Mouse (Mus musculus): ENCODE results near the gene Hdac8. TPM values are rescaled to one million over a fixed set of nuclear protein-coding genes. Genes with fewer than 3 reads are reported as not detected.
A peak's percentile ranks its signal among the peaks of the same experiment; 100 is the strongest.

Hdac8 gene
- total RNA-seq, 2 experiments from 2014 or later = 12.7 to 13.4 TPM

DNA sequence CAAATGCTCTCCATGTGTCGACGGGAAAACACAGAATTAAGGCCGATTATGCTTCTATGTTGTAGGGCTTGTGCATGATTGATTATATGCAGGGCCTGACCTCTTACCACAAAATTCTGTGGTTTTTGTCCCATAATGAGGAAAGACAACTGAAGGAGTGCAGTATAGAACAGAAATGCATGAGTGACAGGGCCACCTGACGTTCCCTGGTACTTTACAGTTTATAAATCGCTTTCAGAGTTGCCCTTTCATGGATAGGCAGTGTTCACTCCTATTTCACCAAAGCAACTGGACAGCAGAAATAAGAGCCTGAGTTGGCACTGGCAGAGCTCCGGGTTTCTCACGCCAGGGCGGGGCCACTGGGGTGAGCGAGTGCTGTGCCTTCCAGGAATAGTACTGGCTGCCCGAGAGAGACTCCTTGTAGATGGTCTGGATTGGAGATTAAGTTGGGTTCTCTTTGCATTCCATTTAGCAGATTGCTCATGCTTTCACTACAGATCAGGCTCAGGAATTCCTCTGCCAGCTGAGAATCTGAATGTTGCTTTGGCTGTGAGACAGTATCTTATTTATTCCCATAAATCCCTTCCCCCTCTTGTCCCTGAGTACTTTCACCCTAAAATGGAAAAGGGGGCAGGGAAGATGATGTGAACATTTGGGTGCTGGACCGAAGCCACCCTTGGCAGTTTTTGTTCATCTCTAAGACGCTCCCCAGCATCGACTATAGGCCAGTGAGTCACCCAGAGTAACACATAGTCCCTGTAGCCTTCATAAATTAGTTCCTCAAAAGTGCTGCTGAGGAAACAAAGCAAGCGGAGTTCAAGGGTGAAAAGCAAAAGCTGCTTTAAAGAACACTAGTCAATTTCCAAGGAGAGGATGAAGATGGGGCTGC, 155.1 kb downstream of the Hdac8 start:
- intact Hi-C loops (cut with DNase I) = loop anchor here (10.0 kb wide), 1 partner anchor 95 kb away; the partner anchor contains the start of gene Cited1
- DNase-seq (ENCODE audit: low spot score in 2 of 2) = no peak

DNA sequence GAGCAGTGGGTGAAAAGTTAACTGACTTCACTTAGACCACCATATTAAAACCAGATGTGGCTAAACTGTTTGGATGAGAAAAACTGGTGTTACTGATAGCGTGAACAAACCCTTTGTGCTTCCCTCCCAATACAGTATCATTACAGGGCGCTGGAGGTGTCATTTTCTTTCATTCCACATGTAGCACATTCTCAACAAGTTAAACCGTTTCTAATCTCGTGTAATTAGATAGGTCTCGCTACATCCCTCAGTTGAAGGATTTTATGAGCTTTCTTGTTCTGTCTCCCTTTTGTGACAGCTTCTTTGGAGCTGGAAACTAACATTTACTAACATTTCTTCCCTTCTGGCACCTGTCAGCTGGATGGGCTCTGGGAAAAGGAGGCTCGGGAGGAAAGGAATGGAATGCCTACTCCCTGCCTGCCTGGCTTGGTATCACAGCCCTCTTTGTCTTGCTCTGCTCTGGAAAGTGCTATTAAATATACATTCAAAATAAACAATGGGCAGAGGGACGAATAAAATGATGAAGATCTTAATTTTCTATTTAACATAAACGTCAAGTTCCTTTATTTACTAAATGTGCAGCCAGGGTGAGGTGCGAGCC, 156.2 kb downstream of the Hdac8 start:
- intact Hi-C loops (cut with DNase I) = no loop called here
- no peak for DNase-seq (ENCODE audit: low spot score in 2 of 2)

DNA sequence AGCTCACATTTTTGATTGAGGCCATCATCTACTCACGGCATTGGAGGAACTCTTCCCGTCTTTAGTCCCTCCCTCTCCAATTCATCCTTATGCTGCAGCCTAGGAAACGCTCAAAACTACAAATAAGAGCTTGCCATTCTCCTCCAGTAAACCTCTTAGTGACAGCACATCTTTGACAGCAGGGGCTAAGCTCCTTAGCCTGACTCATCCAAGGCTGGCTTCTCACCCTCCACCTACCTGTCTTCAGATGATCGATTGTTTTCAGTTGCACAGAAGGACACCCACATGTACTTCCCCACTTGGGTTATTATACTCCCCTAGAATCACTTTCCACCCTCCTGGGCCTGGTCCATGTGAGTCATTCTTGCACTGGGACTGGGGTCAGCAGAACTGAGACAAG, 163.5 kb downstream of the Hdac8 start:
- intact Hi-C loops (cut with DNase I) = no loop called here
- DNase-seq (ENCODE audit: low spot score in 2 of 2) = no peak

DNA sequence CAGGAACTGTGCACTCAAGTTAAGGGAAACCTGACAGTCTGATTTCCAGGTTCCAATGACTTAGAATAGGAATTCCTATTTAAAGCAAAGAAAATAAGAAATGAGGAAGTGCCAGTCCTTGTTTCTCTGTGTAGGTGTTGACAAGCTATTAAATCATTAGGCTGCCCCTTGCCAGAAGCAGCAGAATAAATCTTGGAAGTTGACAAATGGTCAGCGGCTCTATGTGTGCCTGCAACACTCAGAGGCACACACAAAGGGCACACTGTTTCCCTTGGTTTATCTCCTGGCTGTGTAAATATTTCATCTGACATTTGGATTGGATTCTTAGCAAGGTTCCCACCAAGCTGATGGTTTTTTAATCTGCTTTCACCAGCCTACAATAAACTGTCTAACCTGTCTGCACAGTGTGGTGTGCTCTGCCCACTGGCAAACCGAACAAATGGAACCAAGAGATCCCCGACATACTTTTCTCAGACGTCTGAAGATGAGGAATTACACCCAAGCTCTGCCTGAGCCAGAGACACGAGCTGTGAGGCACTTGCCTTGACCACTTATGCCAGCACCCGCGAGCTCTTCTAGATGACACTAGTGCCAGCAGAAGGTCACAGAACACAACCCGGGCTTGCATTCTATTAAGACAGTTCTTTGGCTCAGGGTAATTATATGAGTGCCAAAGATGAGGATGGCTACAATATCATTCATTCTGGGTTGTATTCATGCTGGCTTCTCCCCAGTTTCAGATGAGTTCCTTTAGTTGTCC, 165.6 kb downstream of the Hdac8 start:
- intact Hi-C loops (cut with DNase I) = no loop called here
- no peak for DNase-seq (ENCODE audit: low spot score in 2 of 2)

DNA sequence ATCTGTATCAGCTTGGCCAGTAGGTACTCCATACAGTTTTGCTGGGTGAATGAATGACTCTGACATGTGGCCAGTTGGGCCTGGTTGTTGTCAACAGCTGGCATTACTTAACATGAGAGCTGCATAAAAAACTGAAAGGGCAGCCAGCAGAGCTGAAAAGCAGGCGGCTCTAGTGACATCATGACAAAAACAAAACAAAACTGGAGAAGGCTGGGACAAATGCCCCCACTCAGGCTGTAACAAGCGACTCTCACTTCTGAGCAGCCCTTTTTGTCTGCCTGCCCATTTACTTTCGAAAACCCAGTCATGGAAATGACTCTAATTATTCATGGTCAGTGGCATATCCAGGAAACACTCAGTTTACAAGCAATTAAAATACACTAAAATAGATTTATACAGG, 185.5 kb downstream of the Hdac8 start:
- intact Hi-C loops (cut with DNase I) = no loop called here
- no peak for DNase-seq (ENCODE audit: low spot score in 2 of 2)

DNA sequence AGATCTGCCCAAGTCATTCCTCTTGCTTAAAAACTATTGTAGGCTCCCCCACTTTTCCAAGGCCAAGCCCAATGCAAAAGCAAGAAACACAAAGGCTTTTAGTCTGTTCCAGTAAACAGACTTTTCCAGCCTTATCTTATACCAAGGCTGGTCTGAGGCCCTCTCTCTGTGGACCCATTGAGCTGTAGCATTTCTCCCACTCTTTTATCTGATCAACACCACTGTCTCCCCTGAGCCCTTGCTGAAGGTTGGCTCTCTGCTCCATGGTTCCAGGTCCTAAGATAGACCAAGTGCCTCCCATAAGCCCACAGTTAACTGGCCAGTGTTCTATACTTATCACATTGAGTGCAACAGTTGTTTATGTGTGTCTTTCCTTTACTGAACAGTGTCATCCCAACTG, 185.9 kb downstream of the Hdac8 start:
- intact Hi-C loops (cut with DNase I) = no loop called here
- DNase-seq (ENCODE audit: low spot score in 2 of 2) = no peak

DNA sequence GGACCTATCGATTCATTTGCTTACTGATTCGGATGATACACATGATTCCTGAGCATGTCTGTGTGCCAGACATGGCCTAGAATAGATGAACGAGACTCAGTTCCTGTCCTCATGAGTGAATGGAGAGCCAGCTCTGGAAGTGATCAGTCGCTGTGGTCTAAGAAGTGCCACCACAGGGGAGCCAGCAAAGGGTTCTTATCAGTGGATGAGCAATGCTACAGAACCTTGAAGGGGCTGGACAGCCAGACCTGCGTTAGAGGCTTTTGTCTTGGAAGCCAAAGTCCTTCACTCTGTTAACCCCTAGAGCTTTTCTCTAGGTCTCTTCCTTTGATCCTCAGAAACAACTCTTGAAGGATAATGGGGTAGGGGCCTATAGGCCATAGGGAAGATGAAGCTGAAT, 186.4 kb downstream of the Hdac8 start:
- intact Hi-C loops (cut with DNase I) = no loop called here
- no peak for DNase-seq (ENCODE audit: low spot score in 2 of 2)

DNA sequence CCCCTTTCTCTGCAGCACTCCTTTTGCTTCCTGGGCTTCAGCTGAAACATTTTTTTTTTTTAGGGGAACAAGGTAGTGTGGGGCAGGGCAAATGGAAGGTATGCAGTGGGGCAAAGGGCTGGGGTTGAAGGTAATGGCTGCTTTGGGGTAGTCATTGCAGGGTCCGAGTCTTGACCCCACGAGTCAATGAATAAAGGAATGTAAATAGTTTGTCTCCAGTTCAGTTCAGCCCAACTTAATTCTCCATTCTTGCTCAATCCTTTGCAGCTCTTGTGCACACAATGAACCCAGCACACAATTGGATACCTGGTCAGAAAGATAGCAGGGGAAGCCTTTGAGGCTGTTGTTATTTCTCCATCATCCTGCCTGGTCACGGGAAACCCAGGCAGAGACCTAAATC, 194.0 kb downstream of the Hdac8 start:
- intact Hi-C loops (cut with DNase I) = no loop called here
- DNase-seq (ENCODE audit: low spot score in 2 of 2) = no peak

DNA sequence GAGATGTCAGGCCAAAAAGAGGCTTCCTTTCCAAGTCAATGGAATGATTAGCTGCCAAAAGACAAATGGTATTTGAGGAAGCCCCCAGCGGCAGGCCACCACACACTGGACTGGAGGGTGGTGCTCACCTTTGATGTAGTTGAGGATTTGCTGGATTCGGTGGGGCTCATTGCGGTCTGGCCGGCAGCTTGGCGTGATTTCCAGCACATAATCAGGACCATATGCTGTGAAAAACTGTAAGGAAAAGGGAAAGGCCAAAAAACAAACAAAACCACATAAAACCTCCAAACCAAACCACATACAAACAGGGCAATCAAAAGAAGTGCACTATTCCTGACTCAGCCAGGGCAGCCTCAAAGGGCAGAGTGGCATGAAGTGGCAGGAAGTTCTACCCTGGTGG, 197.6 kb downstream of the Hdac8 start:
- intact Hi-C loops (cut with DNase I) = no loop called here

DNA sequence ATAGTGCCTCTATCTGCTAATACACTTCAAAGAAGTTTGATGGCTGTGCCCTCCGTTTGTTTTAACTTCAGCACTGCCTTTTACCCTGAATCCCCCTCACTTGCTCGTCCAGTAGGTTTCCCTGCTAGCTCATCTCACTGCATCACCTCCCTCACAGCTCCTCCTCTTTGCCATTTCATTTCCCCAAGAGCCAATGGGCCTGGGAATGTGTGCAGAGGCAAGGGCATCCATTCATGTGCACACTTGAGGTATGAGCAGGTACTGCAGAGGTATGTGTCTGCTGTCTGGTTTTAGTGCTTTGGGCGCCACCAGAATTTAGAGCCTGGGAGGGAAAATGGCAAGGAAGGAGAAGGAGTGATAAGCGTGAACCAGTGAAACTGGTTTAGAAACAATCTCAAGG, 199.4 kb downstream of the Hdac8 start:
- no peak for DNase-seq (ENCODE audit: low spot score in 2 of 2)
- intact Hi-C loops (cut with DNase I) = no loop called here

More for the DNA sequence above, 197.6 kb downstream of the Hdac8 start:
- DNase-seq (ENCODE audit: low spot score in 2 of 2) = no peak

DNA sequence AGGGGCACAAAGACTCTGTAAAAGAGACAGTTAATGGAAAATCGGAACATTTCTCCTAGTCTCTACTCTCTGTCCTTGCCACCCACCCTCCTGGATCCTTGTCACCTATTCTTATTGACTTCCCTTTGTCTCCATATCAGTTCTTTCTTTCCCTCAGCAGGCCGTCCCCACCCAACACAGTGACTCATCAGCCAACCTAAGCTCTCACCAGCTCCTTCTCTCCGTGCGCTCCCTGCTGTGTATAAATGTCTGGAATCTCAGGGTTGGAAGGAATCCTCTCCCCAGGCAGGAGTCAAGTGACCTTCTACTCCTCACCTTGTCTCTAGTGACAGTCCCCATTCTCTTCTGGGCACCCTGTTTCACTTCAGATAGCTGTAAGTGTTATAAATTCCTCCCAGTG, 200.2 kb downstream of the Hdac8 start:
- intact Hi-C loops (cut with DNase I) = no loop called here
- DNase-seq (ENCODE audit: low spot score in 2 of 2) = no peak

DNA sequence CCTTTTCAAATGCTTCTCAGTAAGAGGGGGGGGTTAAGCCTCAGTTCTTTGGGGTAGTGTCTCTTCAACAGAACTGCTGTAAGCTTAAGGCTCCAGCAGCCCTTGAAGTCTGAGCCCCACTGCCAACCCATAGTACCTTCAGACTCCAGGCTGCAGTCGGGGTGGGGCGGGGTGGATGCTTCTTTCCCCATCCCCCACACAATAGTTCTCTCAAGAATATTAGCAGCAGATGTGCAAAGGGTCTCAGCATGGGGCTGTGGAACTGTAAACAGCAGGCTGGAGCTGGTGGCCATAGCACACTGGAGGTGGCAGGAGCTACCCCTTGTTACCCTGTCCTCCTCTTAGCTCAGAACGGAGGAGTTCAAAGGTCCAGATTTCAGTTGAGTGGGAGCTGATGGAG, 202.7 kb downstream of the Hdac8 start:
- DNase-seq (ENCODE audit: low spot score in 2 of 2) = no peak

DNA sequence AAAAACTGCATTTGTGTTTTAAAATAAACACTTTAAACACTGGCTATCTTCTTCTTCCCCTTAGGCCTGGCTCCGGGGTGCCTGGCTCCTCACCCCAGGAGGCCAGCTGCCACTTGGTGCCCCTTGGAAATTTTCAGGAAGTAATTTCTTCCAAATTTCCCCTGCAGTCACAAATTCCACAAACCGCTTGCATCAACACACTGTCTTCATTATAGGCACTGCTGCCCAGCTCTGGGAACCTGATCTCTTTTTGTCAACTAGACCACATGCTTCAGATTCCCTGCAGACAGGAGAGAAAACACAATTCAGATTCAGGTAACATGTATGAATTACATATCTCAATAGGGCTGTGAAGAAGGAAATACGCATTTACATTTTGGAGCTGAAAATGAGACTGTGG, 220.3 kb downstream of the Hdac8 start:
- intact Hi-C loops (cut with DNase I) = no loop called here

More for the DNA sequence above, 202.7 kb downstream of the Hdac8 start:
- intact Hi-C loops (cut with DNase I) = no loop called here

DNA sequence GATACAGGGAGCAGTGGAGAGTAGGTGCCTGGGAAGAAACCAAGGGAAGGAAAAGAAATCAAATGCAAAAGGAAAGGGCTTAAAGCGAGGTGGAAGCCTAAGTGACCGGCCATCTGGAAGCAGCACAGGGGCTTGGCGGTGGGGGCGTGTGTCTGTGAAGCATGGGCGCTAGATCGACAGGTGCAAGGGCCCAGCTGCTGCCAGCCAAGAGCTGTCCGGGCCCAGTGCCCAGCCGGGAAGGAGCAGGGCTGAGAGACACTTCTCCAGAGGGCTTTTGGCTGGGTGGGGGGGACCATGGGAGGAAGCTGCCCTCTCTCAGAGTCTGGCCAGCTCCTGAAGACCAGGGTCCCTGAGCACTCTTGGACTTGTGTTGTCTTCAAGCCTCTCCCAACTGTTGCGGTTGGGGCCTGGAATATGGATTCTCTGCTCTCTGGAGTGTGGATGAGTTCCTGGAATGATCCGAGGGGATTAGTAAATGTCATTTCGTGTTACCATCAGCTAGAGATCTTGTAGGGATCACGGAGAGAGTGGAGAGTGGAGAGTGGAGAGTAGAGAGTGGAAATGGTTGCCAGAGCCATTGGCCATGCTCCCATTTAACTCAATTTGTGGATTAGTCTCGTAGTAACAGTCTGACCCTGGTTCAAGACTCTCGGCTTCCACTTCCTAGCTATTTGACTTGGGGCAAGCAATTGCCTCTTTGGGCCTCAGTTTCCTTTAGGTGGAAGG, 242.4 kb downstream of the Hdac8 start:
- no peak for DNase-seq (ENCODE audit: low spot score in 2 of 2)
- intact Hi-C loops (cut with DNase I) = no loop called here

More for the DNA sequence above, 220.3 kb downstream of the Hdac8 start:
- DNase-seq (ENCODE audit: low spot score in 2 of 2) = no peak

DNA sequence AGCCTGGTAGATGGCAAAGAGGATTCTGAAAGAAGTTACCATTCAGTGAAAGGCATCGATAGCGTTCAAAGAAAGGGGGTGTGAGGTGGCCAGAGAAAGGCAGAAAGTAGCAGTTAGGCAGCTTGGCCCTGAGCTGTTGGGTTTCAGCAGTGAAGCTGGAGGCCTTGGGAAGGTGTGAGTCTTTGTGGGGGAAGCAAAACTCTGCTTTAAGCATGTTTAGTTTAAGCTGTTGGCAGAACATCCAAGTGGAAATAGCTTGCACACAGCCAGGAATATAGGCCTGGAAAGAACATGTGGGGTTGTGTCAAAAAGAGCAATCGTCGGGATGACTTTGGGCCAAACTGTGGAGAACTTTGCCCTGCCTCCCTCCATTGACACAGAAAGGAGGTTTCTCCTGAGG, 245.4 kb downstream of the Hdac8 start:
- intact Hi-C loops (cut with DNase I) = loop anchor here (10.0 kb wide), 1 partner anchor 95 kb away; no protein-coding TSS in a partner anchor
- no peak for DNase-seq (ENCODE audit: low spot score in 2 of 2)

DNA sequence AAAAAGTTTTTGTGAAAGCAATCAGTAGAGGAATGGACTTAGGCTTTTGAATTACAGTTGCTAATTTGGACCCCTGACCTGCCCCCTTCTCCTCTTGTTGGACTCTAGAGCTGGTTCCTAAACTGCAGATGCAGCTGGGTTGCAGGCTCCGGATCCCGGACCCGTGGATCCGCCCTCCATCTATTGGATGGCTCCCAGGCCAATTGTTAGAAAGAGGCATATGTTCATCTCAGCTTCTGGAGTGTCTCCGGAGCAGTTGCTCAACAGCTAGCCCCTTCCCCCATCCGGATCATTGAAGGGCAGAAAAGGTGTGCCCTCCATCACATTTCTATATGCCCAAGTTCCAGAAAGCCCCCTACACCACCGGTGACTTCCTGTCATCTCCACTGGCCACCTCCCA, 251.3 kb downstream of the Hdac8 start:
- peak; percentile 22 to 37 for DNase-seq (ENCODE audit: low spot score in 2 of 2)
- intact Hi-C loops (cut with DNase I) = loop anchor here (5.0 to 10.0 kb wide), 2 partner anchors 101 to 223 kb away; no protein-coding TSS in a partner anchor

DNA sequence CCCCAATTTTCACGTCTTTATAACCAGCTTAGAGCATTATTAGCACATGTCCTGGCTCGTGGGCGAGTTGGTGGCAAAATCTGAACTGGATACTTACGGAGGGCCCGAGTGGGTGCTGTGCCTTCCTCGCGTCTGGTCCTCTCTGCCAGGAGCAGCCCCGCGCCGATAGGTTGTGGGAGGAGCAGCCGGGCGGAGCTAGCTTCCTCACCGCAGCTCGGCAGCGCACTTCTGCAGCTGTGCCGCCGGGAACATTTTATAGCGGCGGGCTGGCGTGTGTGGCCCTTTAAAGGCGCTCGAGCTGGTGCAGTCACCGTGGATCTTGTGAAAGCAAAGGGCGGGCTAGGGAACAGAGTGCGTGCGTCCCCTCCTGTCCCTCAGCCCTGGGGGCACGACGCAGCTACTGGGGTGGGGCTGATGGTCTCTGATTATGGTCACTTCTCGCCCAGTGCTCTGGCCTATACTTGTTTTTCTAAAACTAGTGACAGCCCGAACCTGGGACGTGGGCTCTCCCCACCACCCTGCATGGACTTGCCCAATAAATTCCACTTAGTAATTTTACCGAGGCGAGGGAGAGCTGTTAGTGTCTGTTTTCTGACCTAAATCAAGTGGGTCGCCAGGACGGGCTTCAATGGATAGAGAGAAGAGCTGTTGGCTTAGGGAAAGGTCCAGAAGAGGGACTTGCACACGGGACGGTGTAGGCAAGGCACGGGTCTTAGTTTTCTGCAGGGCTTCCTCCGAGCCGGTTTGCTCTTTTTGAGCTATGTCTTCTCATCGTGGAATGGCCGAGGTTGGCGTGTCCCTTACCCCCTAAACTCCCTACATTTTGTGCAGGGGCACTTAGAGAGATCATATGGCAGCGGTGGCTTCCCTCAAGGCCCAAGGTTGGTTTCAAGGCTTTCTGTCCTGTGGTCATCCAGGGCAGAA, 253.0 kb downstream of the Hdac8 start, which contains the start of gene Cited1:
TSS of gene Cited1 (minus strand) at position 245 of the 924 bp plus-strand sequence.
- intact Hi-C loops (cut with DNase I) = loop anchor here (5.0 to 10.0 kb wide), 2 partner anchors 103 to 225 kb away; no protein-coding TSS in a partner anchor
- peak; percentile 30 to 68 for DNase-seq (ENCODE audit: low spot score in 2 of 2)
